Mouse (Mus musculus) liver, adult (tissue): ENCODE data around the gene Hmbs.

Source experiments
- GATA4 ChIP-seq: IDR thresholded peaks from 2 replicates; pipeline ENCODE4 v1.6.1; 2014; ENCODE audit warnings: mild to moderate bottlenecking, low read length; ENCODE audit not compliant: insufficient replicate concordance

Hmbs gene

DNA sequence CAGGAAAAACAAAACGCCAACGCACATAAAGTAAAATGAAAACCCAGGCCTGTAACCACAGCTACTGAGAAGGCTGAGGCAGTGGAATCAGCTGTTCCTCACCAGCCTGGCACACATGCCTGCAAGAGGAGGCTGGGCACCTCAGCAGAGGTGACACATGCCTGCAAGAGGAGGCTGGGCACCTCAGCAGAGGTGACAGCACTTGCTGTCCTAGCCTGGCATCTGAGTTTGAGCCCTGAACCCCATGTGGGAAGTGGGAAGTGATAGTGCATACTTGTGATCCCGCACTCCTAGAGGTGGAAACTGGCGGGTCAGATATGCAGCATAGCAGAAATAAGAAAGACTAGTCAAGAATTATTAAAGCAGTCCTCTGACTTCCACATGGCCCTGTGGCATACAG is 7.4 kb upstream of the Hmbs start:
- TF ChIP-seq GATA4 = no peak

DNA sequence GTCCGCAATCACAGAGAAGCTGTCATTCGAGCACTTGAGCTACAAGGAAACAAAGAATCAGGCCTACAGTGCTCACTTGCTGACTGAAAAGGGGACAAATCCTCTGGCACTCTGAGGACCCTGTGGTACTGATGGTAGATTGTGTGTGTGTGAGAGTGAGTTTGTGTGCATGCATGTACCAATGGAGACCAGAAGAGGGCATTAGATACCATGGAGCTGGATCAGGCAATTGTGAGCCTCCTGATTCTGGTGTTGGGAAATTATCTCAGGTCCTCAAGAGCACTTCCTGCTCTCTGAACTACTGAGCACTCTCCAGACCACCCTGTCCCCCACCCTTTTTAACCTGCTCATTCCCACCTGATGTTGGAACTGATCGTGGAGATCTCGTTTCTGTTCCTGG is 4.5 kb upstream of the Hmbs start:
- TF ChIP-seq GATA4 = no peak

DNA sequence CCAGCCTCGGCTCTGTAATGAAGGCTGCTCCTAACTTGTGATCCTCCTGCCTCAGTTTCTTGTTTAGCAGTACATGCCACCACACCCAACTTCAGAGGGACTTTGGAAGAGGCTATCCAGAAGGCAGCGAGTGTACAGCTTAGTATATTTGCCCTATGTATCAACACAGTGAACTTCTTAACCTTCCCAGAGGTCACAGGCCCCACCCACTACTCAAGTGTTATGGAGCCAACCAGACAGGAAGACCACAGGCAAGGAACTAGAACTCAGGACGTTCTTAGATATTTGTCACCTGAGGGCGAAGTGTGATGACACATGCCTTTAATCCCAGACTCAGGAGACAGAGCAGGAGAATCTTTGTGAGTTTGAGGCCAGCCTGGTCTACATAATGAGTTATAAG is 3.6 kb upstream of the Hmbs start:
- TF ChIP-seq GATA4 = no peak

DNA sequence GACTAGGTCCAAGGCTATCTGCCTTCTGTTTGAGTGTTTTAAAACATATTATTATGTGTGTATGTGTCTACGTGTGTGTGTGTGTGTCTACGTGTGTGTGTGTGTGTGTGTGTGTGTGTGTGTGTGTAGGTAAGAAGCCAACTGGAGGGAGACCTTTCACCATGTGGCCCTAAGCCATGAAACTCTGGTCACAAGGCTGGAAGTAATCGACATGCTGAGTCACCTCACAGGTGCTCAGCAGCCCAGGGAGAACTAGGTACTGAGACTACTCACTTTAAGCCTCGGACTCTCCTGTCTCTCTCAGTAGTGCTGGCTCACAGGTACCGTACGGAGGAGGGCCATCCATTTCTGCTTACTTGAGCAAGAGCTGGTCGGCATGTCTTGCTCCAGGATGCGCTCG is 3.1 kb upstream of the Hmbs start:
- no peak for TF ChIP-seq GATA4

DNA sequence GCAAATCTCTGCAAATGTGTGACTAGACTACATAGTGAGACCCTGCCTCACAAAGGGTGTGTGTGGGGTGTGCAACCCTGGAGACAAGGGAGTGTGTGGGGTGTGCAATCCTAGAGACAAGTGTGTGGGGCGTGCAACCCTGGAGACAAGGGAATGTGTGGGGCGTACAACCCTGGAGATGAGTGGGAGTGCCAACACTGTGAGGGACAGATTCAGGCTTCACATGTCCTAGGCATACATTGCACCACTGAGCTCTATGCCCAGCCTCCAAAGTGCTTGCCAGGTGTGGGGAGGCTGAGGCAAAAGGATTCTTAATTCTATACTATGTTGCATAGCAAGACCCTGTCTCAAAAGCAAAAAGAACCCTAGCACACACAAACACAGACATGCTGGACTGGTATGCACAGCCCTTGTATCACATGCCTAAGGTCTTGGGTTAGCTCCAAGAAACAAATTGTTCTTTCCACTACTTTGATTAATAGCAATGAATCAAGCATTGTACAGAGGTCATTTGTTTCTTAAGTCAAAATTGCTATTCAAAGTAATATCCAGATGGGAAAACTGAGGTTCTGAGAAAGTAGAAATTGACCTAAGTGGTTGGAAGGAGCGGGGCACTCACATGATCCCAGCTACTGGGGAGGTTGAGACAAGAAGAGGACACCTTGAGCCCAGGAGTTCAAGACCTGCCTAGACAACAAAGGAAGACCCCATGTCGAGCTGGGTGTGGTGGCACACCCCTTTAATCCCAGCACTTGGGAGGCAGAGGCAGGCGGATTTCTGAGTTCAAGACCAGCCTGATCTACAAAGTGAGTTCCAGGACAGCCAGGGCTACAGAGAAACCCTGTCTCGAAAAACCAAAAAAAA is 1.8 kb upstream of the Hmbs start:
- no peak for TF ChIP-seq GATA4

DNA sequence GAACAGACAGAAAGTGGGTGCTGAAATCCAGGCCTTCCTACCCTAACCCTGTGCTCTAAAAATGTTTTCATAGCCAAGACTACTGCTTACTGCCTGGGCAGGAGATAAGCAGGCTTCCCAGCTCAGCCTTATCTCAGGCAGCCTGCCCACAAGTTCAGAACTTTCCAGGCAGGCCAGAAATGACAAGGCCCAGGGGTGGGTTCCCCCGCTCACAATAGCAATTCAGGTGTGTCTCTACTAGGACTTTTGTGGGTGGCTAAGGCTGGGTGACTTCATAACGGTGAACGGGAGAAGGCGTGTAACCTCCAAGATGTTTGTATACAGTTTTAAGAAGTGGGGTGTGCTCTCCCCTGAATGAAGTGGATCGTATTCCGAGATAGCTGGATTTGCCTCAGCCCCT is 738 bp downstream of the Hmbs start:
- no peak for TF ChIP-seq GATA4

DNA sequence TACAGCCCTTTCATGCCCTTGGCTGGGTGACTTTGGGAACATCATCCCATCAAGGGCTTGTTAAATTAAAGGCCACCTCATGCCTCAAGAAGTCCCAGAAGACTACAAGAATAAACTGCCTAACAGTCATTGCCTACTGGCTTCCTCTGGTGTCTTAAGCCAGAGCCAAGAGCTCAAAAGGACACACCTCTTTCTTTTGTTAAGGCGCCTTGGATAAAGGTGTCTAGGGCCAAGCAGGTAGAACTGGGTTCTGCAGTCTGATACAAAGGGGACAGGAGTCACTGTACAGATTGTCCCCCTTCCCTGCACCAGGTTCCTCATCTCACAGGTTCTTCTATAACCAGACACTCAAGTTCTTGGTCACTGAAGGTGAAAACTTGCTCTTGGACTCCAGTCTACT is 1.4 kb downstream of the Hmbs start:
- no peak for TF ChIP-seq GATA4

DNA sequence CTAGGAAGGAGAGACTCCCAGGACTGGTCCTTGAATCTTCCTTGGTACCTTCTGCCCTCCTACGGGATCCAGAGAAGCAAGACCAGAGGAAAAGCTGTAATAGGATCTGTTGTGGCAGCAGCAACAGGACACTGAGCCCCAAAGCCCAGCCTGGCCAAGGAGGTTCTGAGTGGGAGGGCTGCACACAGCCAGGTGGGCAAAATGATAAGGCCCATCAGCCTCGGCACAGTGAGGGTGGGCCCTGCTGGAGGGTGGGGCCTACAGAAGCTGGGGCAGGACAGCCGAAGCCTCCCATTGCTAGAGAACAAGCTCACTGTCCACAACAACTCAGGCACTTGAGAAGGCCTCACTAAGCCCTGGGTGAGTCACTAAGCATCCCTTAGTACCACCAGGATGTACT is 1.9 kb downstream of the Hmbs start:
- TF ChIP-seq GATA4 = no peak

DNA sequence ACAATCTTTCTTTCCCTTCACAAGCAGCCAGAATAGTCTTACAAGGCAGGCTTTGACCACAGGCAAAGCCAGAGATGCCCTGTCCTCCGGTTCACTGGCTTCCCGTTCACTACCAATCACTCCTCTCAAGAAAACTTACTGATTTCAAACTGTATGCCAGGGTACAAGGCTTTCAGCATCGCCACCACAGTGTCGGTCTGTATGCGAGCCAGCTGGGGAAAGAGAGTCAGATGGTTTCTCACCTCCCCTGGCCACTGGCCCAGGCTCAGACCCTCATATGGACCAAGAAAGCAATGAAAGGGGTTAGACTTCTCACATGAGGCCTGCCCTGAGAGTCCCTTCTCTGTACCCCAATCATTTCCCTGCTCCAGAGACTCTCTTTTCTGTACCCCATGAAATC is 2.5 kb downstream of the Hmbs start:
- no peak for TF ChIP-seq GATA4

DNA sequence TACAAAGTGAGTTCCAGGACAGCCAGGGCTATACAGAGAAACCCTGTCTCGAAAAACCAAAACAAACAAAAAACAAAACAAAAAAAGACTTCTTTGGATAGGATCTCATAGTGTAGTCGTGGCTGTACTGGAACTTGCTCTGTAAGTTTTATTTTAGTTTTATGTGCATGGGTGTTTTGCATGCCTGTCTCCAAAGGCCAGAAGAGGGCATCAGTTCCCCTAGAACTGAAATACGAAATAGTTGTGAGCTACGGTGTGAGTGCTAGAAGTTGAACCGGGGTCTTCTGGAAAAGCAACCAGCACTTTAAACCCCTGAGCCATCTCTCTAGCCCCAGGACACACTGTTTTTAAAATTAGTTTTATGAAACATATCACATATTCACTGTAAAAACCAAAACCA is 5.5 kb downstream of the Hmbs start:
- TF ChIP-seq GATA4 = no peak

DNA sequence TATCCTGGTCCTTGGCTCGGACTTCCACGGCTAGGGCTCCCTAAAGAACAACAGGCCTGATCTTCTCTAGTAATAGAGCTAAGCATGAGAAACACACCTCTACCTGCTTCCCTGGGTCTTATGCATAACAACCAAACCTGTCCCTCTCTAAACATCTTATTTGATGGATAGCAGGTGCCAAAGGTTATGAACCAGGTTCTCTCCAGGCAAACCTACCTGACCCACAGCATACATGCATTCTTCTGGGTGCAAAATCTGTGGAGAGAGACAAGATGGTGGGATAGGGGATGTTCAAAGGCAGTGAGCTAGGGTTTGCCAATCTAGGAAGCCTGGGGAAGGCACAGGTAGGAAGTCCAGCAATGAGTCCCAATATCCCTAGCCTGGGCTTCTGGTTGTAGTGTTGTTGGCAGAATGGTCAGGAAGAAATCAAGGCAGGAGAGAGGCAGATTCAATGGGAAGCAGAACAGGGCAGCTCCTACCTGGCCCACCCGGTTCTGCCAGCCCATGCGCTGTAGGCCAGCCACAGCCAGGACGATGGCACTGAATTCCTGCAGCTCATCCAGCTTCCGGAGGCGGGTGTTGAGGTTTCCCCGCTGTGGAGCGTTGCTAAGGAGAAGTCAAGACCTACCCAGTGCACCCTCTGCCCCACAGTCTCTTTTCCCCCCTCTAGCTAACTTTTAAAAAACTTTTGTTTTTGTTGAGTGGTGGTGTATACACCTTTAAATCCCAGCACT is 6.4 kb downstream of the Hmbs start:
- TF ChIP-seq GATA4 = no peak

DNA sequence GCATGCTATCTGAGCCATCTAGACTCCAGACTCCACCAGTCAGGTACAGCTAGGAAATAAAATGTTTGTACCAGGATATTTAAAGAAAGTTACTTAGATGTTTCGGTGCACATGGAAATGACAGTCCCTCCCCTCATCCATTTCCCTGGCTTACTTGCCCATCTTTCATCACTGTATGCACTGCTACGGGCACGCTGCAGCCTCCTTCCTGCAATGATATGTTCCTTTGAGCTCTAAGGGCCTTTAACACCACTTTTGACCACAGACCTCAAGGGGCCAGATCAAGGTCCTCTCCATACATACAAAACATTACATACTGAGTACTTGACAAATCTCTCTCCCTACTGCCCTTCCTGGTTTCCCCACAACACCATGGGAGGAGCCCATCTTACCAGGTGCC is 7.1 kb downstream of the Hmbs start:
- no peak for TF ChIP-seq GATA4

DNA sequence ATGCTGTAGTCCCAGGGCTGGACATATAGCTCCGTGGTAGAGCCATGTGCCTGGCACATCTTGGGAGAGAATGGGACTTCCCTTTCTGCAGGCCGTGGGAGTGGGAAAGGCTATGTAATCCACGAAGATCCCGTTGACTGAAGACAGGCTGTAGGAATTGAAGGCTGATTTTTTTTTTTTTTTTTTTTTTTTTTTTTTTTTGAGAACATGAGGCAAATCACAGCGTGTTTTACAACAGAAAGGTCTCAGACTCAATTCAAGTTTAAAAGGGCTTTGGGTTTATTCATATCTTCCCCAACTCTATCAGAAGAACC is 8.0 kb downstream of the Hmbs start:
- TF ChIP-seq GATA4 = no peak

DNA sequence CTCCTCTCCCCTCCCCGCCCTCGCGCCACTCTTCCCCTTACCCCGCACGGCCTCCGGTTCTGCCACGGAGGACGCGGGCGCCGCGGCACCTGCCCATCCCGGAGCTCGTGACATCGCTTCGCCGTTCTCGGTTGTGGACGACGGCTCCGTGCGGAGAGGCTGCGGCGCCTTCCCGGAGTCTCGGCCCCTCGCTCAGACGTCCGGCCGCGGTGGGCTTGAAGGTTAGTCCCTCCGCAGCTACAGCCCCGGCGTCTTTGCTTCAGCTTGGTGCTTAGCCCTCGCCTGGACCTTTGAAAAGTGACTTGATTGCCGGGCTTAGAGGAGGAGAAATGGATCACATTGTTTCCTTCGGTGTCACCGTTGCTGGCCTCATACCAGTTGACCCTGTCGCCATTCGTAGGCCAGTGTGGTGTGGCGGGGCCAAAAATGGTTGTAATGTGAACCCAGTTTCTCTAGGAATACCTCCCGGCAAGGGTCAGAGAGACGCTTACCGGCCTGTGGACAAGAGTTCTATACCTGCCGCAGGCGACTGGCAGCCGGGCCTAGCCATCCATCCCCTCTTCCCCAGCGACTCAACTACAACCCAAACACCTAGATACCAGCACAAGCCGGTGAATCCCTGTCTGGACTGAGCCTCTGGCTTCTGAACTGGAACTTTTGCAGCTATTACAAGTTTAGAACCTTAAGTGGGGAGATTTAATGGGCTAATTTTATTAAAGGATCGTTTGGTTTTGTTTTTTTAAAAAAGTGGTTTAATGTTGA is 8.5 kb downstream of the Hmbs start:
- no peak for TF ChIP-seq GATA4

DNA sequence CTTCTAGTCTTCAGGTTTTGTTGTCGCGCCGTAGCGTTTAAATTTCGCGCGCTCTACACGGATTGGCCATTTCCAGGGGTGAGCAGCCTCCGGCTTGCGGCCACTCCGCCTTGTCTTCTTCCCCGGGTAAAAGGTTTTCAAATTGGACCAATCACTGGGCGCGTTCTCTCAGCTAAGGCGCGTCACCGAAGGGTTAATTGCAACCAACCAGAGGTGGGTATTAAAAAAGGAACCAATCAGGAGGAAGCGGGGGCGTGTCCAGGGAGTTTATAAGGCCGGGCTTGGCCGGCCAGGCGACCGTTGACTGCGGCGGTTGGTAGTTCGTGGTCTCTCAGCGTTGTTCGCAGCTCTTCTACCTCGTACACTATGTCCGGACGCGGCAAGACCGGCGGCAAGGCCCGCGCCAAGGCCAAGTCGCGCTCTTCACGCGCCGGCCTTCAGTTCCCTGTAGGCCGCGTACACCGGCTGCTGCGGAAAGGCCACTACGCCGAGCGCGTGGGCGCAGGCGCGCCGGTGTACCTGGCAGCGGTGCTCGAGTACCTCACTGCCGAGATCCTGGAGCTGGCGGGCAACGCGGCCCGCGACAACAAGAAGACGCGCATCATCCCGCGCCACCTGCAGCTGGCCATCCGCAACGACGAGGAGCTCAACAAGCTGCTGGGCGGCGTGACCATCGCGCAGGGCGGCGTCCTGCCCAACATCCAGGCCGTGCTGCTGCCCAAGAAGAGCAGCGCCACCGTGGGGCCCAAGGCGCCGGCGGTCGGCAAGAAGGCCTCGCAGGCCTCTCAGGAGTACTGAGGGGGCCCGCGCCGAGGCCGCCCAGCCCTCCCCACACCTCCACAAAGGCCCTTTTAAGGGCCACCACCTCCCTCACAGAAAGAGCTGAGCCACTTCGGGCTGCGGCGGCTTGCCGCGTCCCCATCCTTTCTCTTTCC is 9.4 kb downstream of the Hmbs start, which contains the start of gene H2afx:
Gene H2afx, plus strand, starts transcription at position 299 of the 935 bp plus-strand sequence.
- TF ChIP-seq GATA4 = no peak; the same call in 1 of the 2 replicates
